ENCODE assay signal across 16 mouse cellular contexts in genomic region chr12:41427464-41427863, GRCm38 (mm10). TPM values are rescaled to one million over a fixed set of nuclear protein-coding genes. Genes with fewer than 3 reads are reported as not detected.
A peak's percentile ranks its signal among the peaks of the same experiment; 100 is the strongest.
DNase-seq lines count a peak whose midpoint lies in the region; ATAC-seq and TF ChIP-seq lines count a peak whose summit lies in the region.
"Had no signal": no experiment of that assay in that cellular context is flagged by ENCODE, and none has a peak within 500 bp of the region (broad histone marks: within the 10 kb centered on the region; RNA-seq: fewer than 3 reads in every experiment).

No protein-coding gene starts in this region.

- H3K4me2 ChIP-seq in CH12.LX (ENCODE audit: insufficient read depth, low read depth, poor library complexity, severe bottlenecking) = no peak overlapping the region
- no peak overlapping the region for H3K4me2 ChIP-seq in forebrain, embryonic 14.5 days (ENCODE audit: low read length)
- H3K4me2 ChIP-seq: embryonic facial prominence, embryonic 12.5 days; liver, embryonic 12.5 days had no signal

- TF ChIP-seq CTCF in CH12.LX (conservative IDR thresholded peaks at IDR 0.05 in 1 of 2, IDR thresholded peaks at IDR 0.05 in 1 of 2; ENCODE audit: low read depth in 2 of 2, low read length in 2 of 2) = no peak

- no peaks in the 10 kb centered on the region for H3K9me3 ChIP-seq in CH12.LX (replicated peaks; ENCODE audit: low read length)
- no peaks in the 10 kb centered on the region for H3K9me3 ChIP-seq in forebrain, embryonic 14.5 days (replicated peaks; ENCODE audit: control insufficient read depth, low read length)
- H3K9me3 ChIP-seq: embryonic facial prominence, embryonic 12.5 days; liver, embryonic 12.5 days had no signal

- 19% methylated on average over 5 of the region's 5 CpGs for WGBS in forebrain, embryonic 14.5 days

- H3K4me1 ChIP-seq in CH12.LX (ENCODE audit: control insufficient read depth in 1 of 2, insufficient read depth in 2 of 2) = peaks cover 0 to 10% of the 10 kb centered on the region in 2 experiments; a peak in 2 of 4 replicates
- H3K4me1 ChIP-seq in forebrain, embryonic 14.5 days (ENCODE audit: control insufficient read depth, insufficient read depth, low read length) = 0 out of 2 replicates have a peak, but pooled peaks cover 3% of the 10 kb centered on the region
- H3K4me1 ChIP-seq: embryonic facial prominence, embryonic 12.5 days; liver, embryonic 12.5 days had no signal

- no peak overlapping the region for H3K4me3 ChIP-seq in CH12.LX (replicated peaks in 1 of 3; ENCODE audit: low read depth in 2 of 3, low read length in 2 of 3, poor library complexity in 1 of 3)
- no peak overlapping the region for H3K4me3 ChIP-seq in forebrain, embryonic 14.5 days (ENCODE audit: low read depth, low read length)
- H3K4me3 ChIP-seq: embryonic facial prominence, embryonic 12.5 days; layer of hippocampus, adult 2 months; liver, embryonic 12.5 days had no signal

- no peak for DNase-seq in frontal cortex, adult 2 months (ENCODE audit: extremely low spot score in 1 of 2, low spot score in 1 of 2)
- peak; percentile 19 for DNase-seq in CH12.LX (ENCODE audit: extremely low read depth)
- DNase-seq in cerebellum, adult 11-12 months = peak; percentile 62
- DNase-seq in forebrain, embryonic 14.5 days (ENCODE audit: low spot score) = peak; percentile 46
- no peak for DNase-seq in testis, postnatal 14 days (ENCODE audit: low spot score)
- DNase-seq in adrenal gland, postnatal 14 days = no peak
- DNase-seq in thymus, postnatal 14 days = no peak
- DNase-seq: heart, adult 18-20 months; heart, postnatal 10 days; kidney, adult 2 months; lung, postnatal 10 days; thymus, postnatal 25 days had no signal

- no peak overlapping the region for H3K27ac ChIP-seq in CH12.LX (ENCODE audit: insufficient read depth, low read depth)
- H3K27ac ChIP-seq in forebrain, embryonic 14.5 days (ENCODE audit: low read depth, low read length) = no peak overlapping the region
- H3K27ac ChIP-seq: embryonic facial prominence, embryonic 12.5 days; layer of hippocampus, adult 2 months; liver, embryonic 12.5 days had no signal

- dilution Hi-C loops in CH12.LX (cut with MboI; ENCODE audit: extremely low pct_ligation_motif_present, extremely low pct_unique_long_range_greater_than_20kb, low sequenced_read_pairs) = no loop called here

- H3K27me3 ChIP-seq in CH12.LX (replicated peaks) = no peaks in the 10 kb centered on the region
- no peaks in the 10 kb centered on the region for H3K27me3 ChIP-seq in forebrain, embryonic 14.5 days (replicated peaks; ENCODE audit: control insufficient read depth, insufficient read depth, low read length)
- H3K27me3 ChIP-seq: embryonic facial prominence, embryonic 12.5 days; liver, embryonic 12.5 days had no signal

- TF ChIP-seq RAD21 in CH12.LX (IDR thresholded peaks at IDR 0.05; ENCODE audit: low read depth, low read length) = no peak

- no peaks in the 10 kb centered on the region for H3K36me3 ChIP-seq in CH12.LX (replicated peaks in 1 of 2; ENCODE audit: control insufficient read depth in 1 of 2, insufficient read depth in 1 of 2, low read length in 1 of 2)
- H3K36me3 ChIP-seq in forebrain, embryonic 14.5 days (ENCODE audit: control insufficient read depth, insufficient read depth, low read length) = no peaks in the 10 kb centered on the region
- H3K36me3 ChIP-seq: embryonic facial prominence, embryonic 12.5 days; liver, embryonic 12.5 days had no signal

- ATAC-seq in frontal cortex, adult (ENCODE audit: low TSS enrichment) = 0 out of 2 replicates have a peak, but pooled peaks have one; percentile 23
- ATAC-seq in forebrain, embryonic 14.5 days = peak; percentile 32; the same call in 1 of the 2 replicates
- ATAC-seq: liver, embryonic 12.5 days had no signal

- no peak for TF ChIP-seq EP300 in CH12.LX (IDR thresholded peaks at IDR 0.05; ENCODE audit: low read length)

- in situ Hi-C loops in CH12.LX (cut with MboI; ENCODE audit: low pct_ligation_motif_present, low pct_unique_long_range_greater_than_20kb, low sequenced_read_pairs) = no loop called here

- no peaks in the 10 kb centered on the region for H3K79me2 ChIP-seq in CH12.LX (replicated peaks; ENCODE audit: control insufficient read depth, extremely low read depth, insufficient read depth, poor library complexity, severe bottlenecking)

- no peak for TF ChIP-seq POLR2A in CH12.LX (IDR thresholded peaks at IDR 0.05; ENCODE audit: low read depth, low read length)

- H3K9ac ChIP-seq in CH12.LX (ENCODE audit: insufficient read depth, low read depth) = no peak overlapping the region
- H3K9ac ChIP-seq in forebrain, embryonic 14.5 days (ENCODE audit: low read length) = no peak overlapping the region
- H3K9ac ChIP-seq: embryonic facial prominence, embryonic 12.5 days; liver, embryonic 12.5 days had no signal

TF ChIP-seq in CH12.LX, 34 proteins besides CTCF, POLR2A, EP300 and RAD21:
- TF ChIP-seq NELFE (IDR thresholded peaks at IDR 0.05; ENCODE audit: low read depth, low read length) = no peak
- no peak for TF ChIP-seq MYC (IDR thresholded peaks at IDR 0.05; ENCODE audit: low read depth, low read length)
- no peak for TF ChIP-seq ZNF384 (IDR thresholded peaks at IDR 0.05; ENCODE audit: low read depth, low read length)
- TF ChIP-seq TCF12 (IDR thresholded peaks at IDR 0.05; ENCODE audit: low read depth, low read length) = no peak
- no peak for TF ChIP-seq JUND (conservative IDR thresholded peaks at IDR 0.05; ENCODE audit: low read depth, low read length)
- TF ChIP-seq PAX5 (IDR thresholded peaks at IDR 0.05; ENCODE audit: low read length) = no peak
- no peak for TF ChIP-seq HCFC1 (IDR thresholded peaks at IDR 0.05; ENCODE audit: low read depth, low read length)
- TF ChIP-seq MXI1 (IDR thresholded peaks at IDR 0.05; ENCODE audit: low read depth, low read length) = no peak
- TF ChIP-seq RCOR1 (conservative IDR thresholded peaks at IDR 0.05; ENCODE audit: low read depth, low read length) = no peak
- no peak for TF ChIP-seq MAX (IDR thresholded peaks at IDR 0.05; ENCODE audit: low read length)
- TF ChIP-seq KAT2A (IDR thresholded peaks at IDR 0.05; ENCODE audit: insufficient replicate concordance, low read length) = no peak
- no peak for TF ChIP-seq BHLHE40 (IDR thresholded peaks at IDR 0.05; ENCODE audit: low read depth, low read length)
- no peak for TF ChIP-seq E2F4 (IDR thresholded peaks at IDR 0.05; ENCODE audit: insufficient replicate concordance, low read depth, low read length)
- TF ChIP-seq TBP (conservative IDR thresholded peaks at IDR 0.05; ENCODE audit: low read depth, low read length) = no peak

RNA-seq across cellular contexts. Expression of gene Lrrn3, which starts 58.8 kb away (rescaled TPM):
- polyA plus RNA-seq in frontal cortex, adult 2 months (2012; rRNA removed) = 33.6 and 41.7 TPM in 2 replicates
- total RNA-seq in CH12.LX (2012; rRNA removed) (not detected in 2 replicates), CH12.LX (2014; rRNA removed) (0.05 TPM in 1 of 2 replicates, not detected in the other)
- polyA plus RNA-seq in CH12.LX (2012; ENCODE audit: insufficient read length, low read depth) = not detected in 2 replicates
- 75.8 and 96.4 TPM in 2 replicates for polyA plus RNA-seq in forebrain, embryonic 14.5 days (2014; fragmentation: Nextera tagmentation; extraction: Ambion mirVana)
- total RNA-seq in adrenal gland, postnatal 14 days (2021) = 31.2 and 32.2 TPM in 2 replicates

Comparison
In these comparisons a context has a peak if more than half of its experiments do, and no peak if none do; other contexts are left out.
1. DNase-seq: peak in CH12.LX (single experiment), cerebellum, adult 11-12 months (single experiment) and forebrain, embryonic 14.5 days (single experiment); none in frontal cortex, adult 2 months (0 of 2), testis, postnatal 14 days (single experiment), adrenal gland, postnatal 14 days (single experiment) and thymus, postnatal 14 days (single experiment).
2. RNA of gene Lrrn3, which starts 58.8 kb away (polyA plus RNA-seq): 75.8 to 96.4 TPM in forebrain, embryonic 14.5 days and 33.6 to 41.7 TPM in frontal cortex, adult 2 months; not detected in CH12.LX; every median in the first group is over 10 times any median in the second.